Mouse (Mus musculus) ovary, adult 2 months (tissue): ENCODE data around the gene Matn1. TPM values are rescaled to one million over a fixed set of nuclear protein-coding genes. Genes with fewer than 3 reads are reported as not detected.

Experiments used
- polyA plus RNA-seq: library from polyadenylated mRNA; depleted of rRNA; stranded (reverse); fragments of >200 nt; gene quantifications from 2 replicates; pipeline ENCODE4 v1.2.3, GENCODE M21; 2012; rRNA removed

The Matn1 gene
- polyA plus RNA-seq = 0.06 and 0.09 TPM in 2 replicates

GRCm38 (mm10) chr4:130944112-130944511 is at the start of gene Matn1:
TSS of gene Matn1 (plus strand) at chr4:130944385.

GRCm38 (mm10) chr4:130913077-130913476 is 31.1 kb upstream of the Matn1 start, which contains the start of gene Laptm5:
TSS of gene Laptm5 (plus strand) at chr4:130913125.

Other genes starting within 250 kb of the Matn1 start
- 76.7 and 132 TPM in 2 replicates for gene Sdc3, start 151.8 kb upstream of the Matn1 start, polyA plus RNA-seq
- 72.3 and 101 TPM in 2 replicates for gene Laptm5, start 31.3 kb upstream of the Matn1 start, polyA plus RNA-seq